Mouse (Mus musculus) liver, embryonic 11.5 days (tissue): ENCODE measurements around the gene Ccdc110. TPM values are rescaled to one million over a fixed set of nuclear protein-coding genes. Genes with fewer than 3 reads are reported as not detected.

Experiments used
- ATAC-seq: fragments of 200-750 bp; cut with Nextera tagmentation; replicated peaks from 2 replicates; pipeline ENCODE4 v1.8.0; 2017; ENCODE audit warnings: moderate number of reproducible peaks, mild to moderate bottlenecking, moderate TSS enrichment, moderate library complexity; ENCODE audit not compliant: low FRiP score
- DNase-seq: peaks from one replicate; pipeline ENCODE4 v3.0.0-alpha.2; 2017; ENCODE audit warnings: low spot score
- H3K27ac ChIP-seq: fragments of 300-500 bp; sonication (generic); 2 replicates; pipeline ENCODE4 v1.5.1; 2014; ENCODE audit warnings: mild to moderate bottlenecking, low read depth, low read length, control low read depth
- H3K27me3 ChIP-seq: fragments of 300-500 bp; sonication (generic); replicated peaks from 2 replicates; pipeline ENCODE4 v1.6.1; 2014; ENCODE audit warnings: low read length, mixed read lengths; ENCODE audit not compliant: control insufficient read depth, insufficient read depth
- H3K36me3 ChIP-seq: fragments of 300-500 bp; sonication (generic); 2 replicates; pipeline ENCODE4 v1.6.1; 2014; ENCODE audit warnings: mild to moderate bottlenecking, low read length, moderate library complexity, mixed read lengths; ENCODE audit not compliant: control insufficient read depth, insufficient read depth
- H3K4me1 ChIP-seq: fragments of 300-500 bp; sonication (generic); replicated peaks from 2 replicates; pipeline ENCODE4 v1.6.1; 2014; ENCODE audit warnings: low read length, mixed read lengths; ENCODE audit not compliant: control insufficient read depth, insufficient read depth
- H3K4me2 ChIP-seq: fragments of 300-500 bp; sonication (generic); 2 replicates; pipeline ENCODE4 v1.6.1; 2014; ENCODE audit warnings: mild to moderate bottlenecking, control low read depth, moderate library complexity
- H3K4me3 ChIP-seq: fragments of 300-500 bp; sonication (generic); 2 replicates; pipeline ENCODE4 v1.5.1; 2014; ENCODE audit warnings: low read depth, low read length, control low read depth
- H3K9ac ChIP-seq: fragments of 300-500 bp; sonication (generic); 2 replicates; pipeline ENCODE4 v1.6.1; 2014; ENCODE audit warnings: low read depth, low read length, control low read depth
- H3K9me3 ChIP-seq: fragments of 300-500 bp; sonication (generic); 2 replicates; pipeline ENCODE4 v1.6.1; 2016; ENCODE audit warnings: low read length, inconsistent platforms, mixed read lengths; ENCODE audit not compliant: control insufficient read depth
- WGBS: fragments of 180-500 bp; shearing (Covaris S2); extraction: QIAGEN DNeasy Blood & Tissue Kit; methylation state at CpG from one replicate; pipeline ENCODE4 v1.1.7; 2014; 5-methylcytosine and 5-hydroxymethylcytosine counted together
- polyA plus RNA-seq: library from polyadenylated mRNA; unstranded; fragments of >200 nt; fragmentation: Nextera tagmentation; extraction: Ambion mirVana; gene quantifications from 2 replicates; pipeline ENCODE4 v1.2.1, GENCODE M21; 2014

Gene Ccdc110
- polyA plus RNA-seq: not detected in 2 replicates

- ATAC-seq (peak; percentile 69), DNase-seq (peak; percentile 90)
- Histone ChIP-seq H3K4me3 (no peak within 1 kb of the TSS), H3K4me2 (peak within 1 kb of the TSS; percentile 35), H3K4me1 (no peaks in the 10 kb centered on the region), H3K27me3 (no peaks in the 10 kb centered on the region), H3K9ac (no peak within 1 kb of the TSS), H3K9me3 (0 out of 2 replicates have a peak, but pooled peaks cover 6% of the 10 kb centered on the region), H3K27ac (no peak within 1 kb of the TSS), H3K36me3 (no peaks in the 10 kb centered on the region)
- 9% methylated on average over 23 of the region's 23 CpGs for WGBS
Observed at GRCm38 (mm10) chr8:45934582-45935014, at the start of gene Ccdc110. Gene Ccdc110 (plus strand): TSS chr8:45934619.

GRCm38 (mm10) chr8:45885202-45885685 is 49.2 kb upstream of the Ccdc110 start, which contains the start of gene Pdlim3:
Gene Pdlim3 (plus strand): TSS chr8:45885461.
- peak within 1 kb of the TSS; percentile 36 for H3K4me3 ChIP-seq
- H3K27ac ChIP-seq: no peak within 1 kb of the TSS
- ATAC-seq (peak; percentile 29), DNase-seq (peak; percentile 40)
- H3K36me3 ChIP-seq: no peaks in the 10 kb centered on the region
- H3K27me3 ChIP-seq: peaks cover 9% of the 10 kb centered on the region
- H3K4me2 ChIP-seq: peak within 1 kb of the TSS; percentile 66
- H3K4me1 ChIP-seq: no peaks in the 10 kb centered on the region
- H3K9me3 ChIP-seq: no peaks in the 10 kb centered on the region
- WGBS: under 1% methylated on average over 21 of the region's 22 CpGs
- H3K9ac ChIP-seq: no peak within 1 kb of the TSS

- H3K9me3 ChIP-seq: no peaks in the 10 kb centered on the region
- no peaks in the 10 kb centered on the region for H3K36me3 ChIP-seq
- no peak overlapping the region for H3K9ac ChIP-seq
- DNase-seq (no peak), ATAC-seq (no peak)
- WGBS: 36% methylated on average over 2 of the region's 2 CpGs
- peak overlapping the region; percentile 66 for H3K4me2 ChIP-seq
- H3K27ac ChIP-seq: no peak overlapping the region
- peaks cover 9% of the 10 kb centered on the region for H3K27me3 ChIP-seq
- peak overlapping the region; percentile 36 for H3K4me3 ChIP-seq
- no peaks in the 10 kb centered on the region for H3K4me1 ChIP-seq
Observed at GRCm38 (mm10) chr8:45885775-45886174, 48.6 kb upstream of the Ccdc110 start.

- ATAC-seq (no peak), DNase-seq (no peak)
- WGBS: 88% methylated on average over 7 of the region's 7 CpGs
- H3K4me3 ChIP-seq: no peak overlapping the region
- H3K27me3 ChIP-seq: peaks cover 6% of the 10 kb centered on the region
- H3K4me1 ChIP-seq: no peaks in the 10 kb centered on the region
- H3K4me2 ChIP-seq: no peak overlapping the region
- H3K9ac ChIP-seq: no peak overlapping the region
- H3K36me3 ChIP-seq: no peaks in the 10 kb centered on the region
- H3K9me3 ChIP-seq: no peaks in the 10 kb centered on the region
- H3K27ac ChIP-seq: no peak overlapping the region
Observed at GRCm38 (mm10) chr8:45889737-45890136, 44.7 kb upstream of the Ccdc110 start.

- Histone ChIP-seq H3K9ac (no peak overlapping the region), H3K4me2 (no peak overlapping the region), H3K36me3 (no peaks in the 10 kb centered on the region), H3K4me1 (no peaks in the 10 kb centered on the region), H3K27me3 (no peaks in the 10 kb centered on the region), H3K27ac (no peak overlapping the region), H3K4me3 (no peak overlapping the region), H3K9me3 (no peaks in the 10 kb centered on the region)
- WGBS: 71% methylated on average over 3 of the region's 3 CpGs
- no peak for DNase-seq
- ATAC-seq: no peak
Observed at GRCm38 (mm10) chr8:45896590-45896989, 37.8 kb upstream of the Ccdc110 start.

GRCm38 (mm10) chr8:45899783-45900182 is 34.6 kb upstream of the Ccdc110 start:
- no peak overlapping the region for H3K4me2 ChIP-seq
- H3K27ac ChIP-seq: no peak overlapping the region
- H3K9ac ChIP-seq: no peak overlapping the region
- no peaks in the 10 kb centered on the region for H3K4me1 ChIP-seq
- no peak overlapping the region for H3K4me3 ChIP-seq
- H3K36me3 ChIP-seq: no peaks in the 10 kb centered on the region
- no peaks in the 10 kb centered on the region for H3K9me3 ChIP-seq
- no peak for DNase-seq
- WGBS: 77% methylated on average over 3 of the region's 3 CpGs
- no peaks in the 10 kb centered on the region for H3K27me3 ChIP-seq
- no peak for ATAC-seq

GRCm38 (mm10) chr8:45901626-45902025 is 32.8 kb upstream of the Ccdc110 start:
- Histone ChIP-seq H3K36me3 (no peaks in the 10 kb centered on the region), H3K4me3 (no peak overlapping the region), H3K4me2 (no peak overlapping the region), H3K27me3 (no peaks in the 10 kb centered on the region), H3K9me3 (no peaks in the 10 kb centered on the region), H3K9ac (no peak overlapping the region), H3K4me1 (no peaks in the 10 kb centered on the region), H3K27ac (no peak overlapping the region)
- no peak for ATAC-seq
- DNase-seq: no peak
- 75% methylated on average over 8 of the region's 8 CpGs for WGBS

GRCm38 (mm10) chr8:45903659-45904058 is 30.8 kb upstream of the Ccdc110 start:
- H3K4me3 ChIP-seq: no peak overlapping the region
- H3K4me1 ChIP-seq: no peaks in the 10 kb centered on the region
- no peak overlapping the region for H3K9ac ChIP-seq
- WGBS: 15% methylated on average over 3 of the region's 3 CpGs
- no peaks in the 10 kb centered on the region for H3K36me3 ChIP-seq
- ATAC-seq (no peak), DNase-seq (no peak)
- H3K9me3 ChIP-seq: no peaks in the 10 kb centered on the region
- no peaks in the 10 kb centered on the region for H3K27me3 ChIP-seq
- H3K27ac ChIP-seq: no peak overlapping the region
- no peak overlapping the region for H3K4me2 ChIP-seq

GRCm38 (mm10) chr8:45905591-45906250 is 28.7 kb upstream of the Ccdc110 start:
- Histone ChIP-seq H3K4me2 (no peak overlapping the region), H3K9ac (no peak overlapping the region), H3K27me3 (no peaks in the 10 kb centered on the region), H3K27ac (no peak overlapping the region), H3K4me3 (no peak overlapping the region), H3K36me3 (no peaks in the 10 kb centered on the region), H3K4me1 (no peaks in the 10 kb centered on the region), H3K9me3 (no peaks in the 10 kb centered on the region)
- ATAC-seq (no peak), DNase-seq (no peak)
- 81% methylated on average over 7 of the region's 7 CpGs for WGBS
